Mouse (Mus musculus) liver, postnatal 0 days (tissue): ENCODE data around the gene Ubash3a.

ENCODE experiments used
- CTCF ChIP-seq: sonication (generic); IDR thresholded peaks from 2 replicates; pipeline ENCODE4 v1.5.1; 2016; ENCODE audit warnings: antibody characterized with exemption, low read depth
- EP300 ChIP-seq: IDR thresholded peaks from 2 replicates; pipeline ENCODE4 v1.6.1; 2016; ENCODE audit warnings: antibody characterized with exemption, low read depth, mild to moderate bottlenecking

DNA sequence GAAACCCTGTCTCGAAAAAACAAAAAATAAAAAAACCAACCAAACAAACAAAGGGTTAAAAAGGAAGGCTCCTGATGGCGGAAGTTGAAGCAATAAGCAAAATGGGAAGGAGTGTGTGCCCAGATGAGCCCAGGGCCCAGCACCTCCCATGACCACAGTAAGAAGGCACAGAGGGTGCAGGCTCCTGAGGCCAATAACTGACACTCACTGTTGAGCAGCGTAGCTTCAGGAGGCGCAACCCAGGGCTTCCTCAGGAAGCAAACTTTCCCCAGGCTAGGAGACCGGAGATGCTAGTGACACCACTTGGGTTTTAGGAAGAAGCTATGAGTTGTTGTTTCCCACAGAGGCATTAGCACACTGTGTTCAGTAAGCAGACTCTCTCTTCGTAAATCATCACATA, 83.2 kb downstream of the Ubash3a start:
- TF ChIP-seq EP300 (no peak), CTCF (no peak)
